Mouse (Mus musculus) midbrain, embryonic 16.5 days (tissue): ENCODE data around the gene Ltc4s. TPM values are rescaled to one million over a fixed set of nuclear protein-coding genes. Genes with fewer than 3 reads are reported as not detected.

Experiments
- ATAC-seq: fragments of 200-750 bp; cut with Nextera tagmentation; 2 replicates; pipeline ENCODE4 v1.8.0; 2017; ENCODE audit warnings: moderate TSS enrichment
- H3K27ac ChIP-seq: fragments of 300-500 bp; sonication (generic); 2 replicates; pipeline ENCODE4 v1.5.1; 2014; ENCODE audit warnings: mild to moderate bottlenecking, low read length, mixed read lengths
- H3K27me3 ChIP-seq: fragments of 300-500 bp; sonication (generic); 2 replicates; pipeline ENCODE4 v1.6.1; 2014; ENCODE audit warnings: low read depth, low read length, mixed read lengths; ENCODE audit not compliant: control insufficient read depth, insufficient read depth
- H3K36me3 ChIP-seq: fragments of 300-500 bp; sonication (generic); 2 replicates; pipeline ENCODE4 v1.6.1; 2014; ENCODE audit warnings: mild to moderate bottlenecking, low read length, moderate library complexity, mixed read lengths; ENCODE audit not compliant: control insufficient read depth, insufficient read depth
- H3K4me1 ChIP-seq: fragments of 300-500 bp; sonication (generic); 2 replicates; pipeline ENCODE4 v1.6.1; 2014; ENCODE audit warnings: mild to moderate bottlenecking, low read length, mixed read lengths; ENCODE audit not compliant: control insufficient read depth, insufficient read depth
- H3K4me2 ChIP-seq: fragments of 300-500 bp; sonication (generic); 2 replicates; pipeline ENCODE4 v1.6.1; 2014; ENCODE audit warnings: mild to moderate bottlenecking, low read length, mixed read lengths
- H3K4me3 ChIP-seq: fragments of 300-500 bp; sonication (generic); 2 replicates; pipeline ENCODE4 v1.5.1; 2014; ENCODE audit warnings: low read depth, mild to moderate bottlenecking, low read length, moderate library complexity, mixed read lengths
- H3K9ac ChIP-seq: fragments of 300-500 bp; sonication (generic); 2 replicates; pipeline ENCODE4 v1.6.1; 2014; ENCODE audit warnings: low read depth, low read length, mixed read lengths
- H3K9me3 ChIP-seq: fragments of 300-500 bp; sonication (generic); replicated peaks from 2 replicates; pipeline ENCODE4 v1.6.1; 2014; ENCODE audit warnings: mild to moderate bottlenecking, low read length, mixed read lengths; ENCODE audit not compliant: control insufficient read depth, poor library complexity, severe bottlenecking
- WGBS: fragments of 180-500 bp; shearing (Covaris S2); extraction: QIAGEN DNeasy Blood & Tissue Kit; methylation state at CpG from one replicate; pipeline ENCODE4 v1.1.7; 2014; 5-methylcytosine and 5-hydroxymethylcytosine counted together
- polyA plus RNA-seq: library from polyadenylated mRNA; unstranded; fragments of >200 nt; fragmentation: Nextera tagmentation; extraction: Ambion mirVana; gene quantifications from 2 replicates; pipeline ENCODE4 v1.2.1, GENCODE M21; 2015

Ltc4s gene
- polyA plus RNA-seq, 1 experiment from 2014 or later = 3.3 TPM

DNA sequence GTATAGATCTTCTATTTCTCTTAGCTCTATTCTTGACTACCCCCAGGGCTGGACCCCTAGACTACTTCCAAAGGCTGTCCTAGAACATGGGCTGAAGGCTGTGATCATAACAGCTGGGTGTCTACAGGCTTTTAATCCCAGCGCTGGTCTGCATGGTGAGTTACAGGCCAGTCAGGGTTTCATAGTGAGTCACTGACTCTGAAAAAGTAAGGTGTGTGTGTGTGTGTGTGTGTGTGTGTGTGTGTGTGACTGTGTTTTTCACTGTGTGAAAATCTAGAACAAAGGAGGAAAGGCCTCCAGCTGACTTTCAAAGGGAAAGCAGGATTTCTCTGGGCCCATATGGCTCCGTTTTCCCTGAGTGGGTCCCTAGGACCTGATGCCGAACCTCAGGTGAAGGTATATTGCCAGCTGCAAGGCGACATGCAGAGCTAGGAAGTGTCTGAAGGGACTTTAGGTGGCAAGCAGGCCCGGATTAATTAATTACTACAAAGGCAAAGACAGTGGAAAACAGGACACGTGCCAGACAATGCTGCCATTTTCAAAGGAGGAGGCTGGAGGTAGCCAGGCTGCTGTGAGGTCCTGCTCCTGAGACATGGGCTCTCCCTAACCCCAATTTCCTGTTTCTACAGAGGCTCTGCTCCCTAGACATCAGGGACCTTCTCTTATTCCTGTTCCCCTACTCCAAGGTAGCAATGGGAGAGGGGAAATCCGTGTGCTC is 15.7 kb downstream of the Ltc4s start:
- Histone ChIP-seq H3K4me3 (no peak overlapping the region), H3K4me2 (peak overlapping the region; percentile 99; the same call in 1 of the 2 replicates), H3K27me3 (no peaks in the 10 kb centered on the region), H3K36me3 (no peaks in the 10 kb centered on the region), H3K9ac (no peak overlapping the region; the same call in 1 of the 2 replicates), H3K9me3 (no peaks in the 10 kb centered on the region), H3K27ac (no peak overlapping the region), H3K4me1 (peaks cover 31% of the 10 kb centered on the region)
- ATAC-seq = no peak
- 49% methylated on average over 7 of the region's 7 CpGs for WGBS

DNA sequence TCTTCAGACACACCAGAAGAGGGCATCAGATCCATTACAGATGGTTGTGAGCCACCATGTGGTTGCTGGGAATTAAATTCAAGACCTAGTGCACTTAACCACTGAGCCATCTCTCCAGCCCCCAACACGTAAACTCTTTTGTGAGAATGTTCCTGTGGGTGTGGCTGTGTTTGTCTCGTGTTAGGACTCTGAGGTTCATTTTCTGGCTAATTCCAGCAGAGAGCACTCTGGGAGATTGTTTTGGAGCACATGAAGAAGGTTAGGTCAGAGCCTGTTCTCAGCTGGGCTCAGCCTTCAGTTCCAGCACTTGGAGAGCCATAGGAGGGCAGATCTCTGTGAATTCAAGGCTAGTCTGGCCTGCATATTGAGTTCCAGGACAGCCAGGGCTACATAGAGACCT is 18.6 kb downstream of the Ltc4s start:
- Histone ChIP-seq H3K36me3 (no peaks in the 10 kb centered on the region), H3K4me2 (no peak overlapping the region), H3K9ac (no peak overlapping the region), H3K27me3 (no peaks in the 10 kb centered on the region), H3K27ac (no peak overlapping the region), H3K4me3 (no peak overlapping the region), H3K4me1 (peaks cover 12% of the 10 kb centered on the region), H3K9me3 (no peaks in the 10 kb centered on the region)
- ATAC-seq = no peak
- WGBS = 44% methylated on average over 2 of the region's 2 CpGs

DNA sequence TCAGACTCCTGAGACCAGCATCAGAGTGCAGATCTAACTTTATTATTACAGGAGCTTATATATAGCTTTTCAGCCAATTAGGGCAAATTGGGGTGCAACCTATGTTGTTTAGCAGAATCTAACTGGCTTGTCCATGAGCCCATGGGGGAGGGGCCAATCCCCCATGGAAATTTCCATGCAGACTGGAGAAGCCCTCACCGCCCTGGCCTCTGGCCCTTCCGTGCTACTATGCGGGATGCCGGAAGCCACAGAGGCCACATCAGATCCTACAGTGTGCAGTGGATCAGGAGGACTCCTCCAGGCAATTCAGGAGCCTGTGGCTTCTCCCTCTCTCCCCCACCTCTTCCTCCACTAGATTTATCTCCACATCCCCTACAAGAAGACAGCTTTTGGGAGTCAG is 20.6 kb downstream of the Ltc4s start:
- WGBS = 74% methylated on average over 4 of the region's 4 CpGs
- no peak for ATAC-seq
- Histone ChIP-seq H3K4me1 (peaks cover 4% of the 10 kb centered on the region), H3K4me2 (no peak overlapping the region), H3K27ac (no peak overlapping the region), H3K36me3 (no peaks in the 10 kb centered on the region), H3K4me3 (no peak overlapping the region), H3K9me3 (no peaks in the 10 kb centered on the region), H3K27me3 (no peaks in the 10 kb centered on the region), H3K9ac (0 out of 2 replicates have a peak overlapping the region, but pooled peaks have one; percentile 21)

DNA sequence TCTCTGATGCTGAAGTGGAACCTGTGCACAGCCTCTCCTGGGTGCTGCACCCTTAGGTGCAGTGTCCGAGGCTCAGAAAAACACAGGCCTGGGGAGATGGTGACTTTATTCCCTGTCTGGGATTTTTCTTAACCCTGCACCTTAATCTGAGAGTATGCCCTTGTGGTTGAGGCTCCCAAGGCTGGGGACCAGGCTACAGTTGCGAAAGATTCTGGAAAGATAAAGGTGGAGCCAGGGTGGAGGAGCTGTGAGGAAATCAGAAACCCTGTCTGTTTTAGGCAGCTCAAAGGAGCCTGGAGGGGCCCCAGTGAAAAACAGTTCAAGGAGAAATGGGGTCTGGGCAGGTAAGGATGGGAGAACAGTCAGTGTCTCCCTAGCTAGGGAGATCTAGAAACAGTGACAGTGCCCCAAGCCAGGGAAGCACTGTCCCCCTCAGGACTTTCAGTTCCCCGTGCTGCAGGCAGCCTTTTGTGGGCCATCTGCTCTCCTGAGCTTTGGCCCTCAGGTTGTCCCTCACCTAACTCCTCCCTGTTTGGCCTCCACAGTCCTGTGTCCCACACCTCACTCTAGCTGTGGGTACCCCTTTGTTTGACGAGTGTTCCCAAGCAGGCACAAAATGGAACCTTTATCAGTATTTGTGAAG is 21.6 kb downstream of the Ltc4s start:
- Histone ChIP-seq H3K27me3 (no peaks in the 10 kb centered on the region), H3K4me1 (0 out of 2 replicates have a peak, but pooled peaks cover 2% of the 10 kb centered on the region), H3K36me3 (no peaks in the 10 kb centered on the region), H3K27ac (no peak overlapping the region), H3K4me3 (no peak overlapping the region), H3K9me3 (no peaks in the 10 kb centered on the region), H3K9ac (no peak overlapping the region), H3K4me2 (no peak overlapping the region)
- no peak for ATAC-seq
- WGBS = 76% methylated on average over 4 of the region's 4 CpGs

DNA sequence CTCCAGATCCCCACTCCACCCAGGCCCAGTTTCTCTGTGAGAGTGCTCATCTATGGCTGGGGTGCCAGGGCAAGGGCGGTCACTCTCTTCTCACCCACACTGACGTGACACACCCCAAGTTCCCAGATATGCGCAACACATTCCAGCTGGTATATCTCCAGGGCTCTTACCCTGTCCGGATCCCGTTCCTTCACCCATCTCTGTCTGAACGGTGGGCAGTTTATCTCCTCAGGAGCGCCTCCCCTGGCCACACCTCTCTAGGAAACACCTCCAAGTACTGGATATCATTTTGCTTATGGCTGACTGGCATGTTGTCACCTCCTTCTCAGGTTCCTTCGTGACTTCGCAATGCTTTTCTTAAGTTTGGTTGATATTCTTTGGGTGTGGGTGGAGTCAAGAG is 22.8 kb downstream of the Ltc4s start:
- no peaks in the 10 kb centered on the region for H3K27me3 ChIP-seq
- no peak overlapping the region for H3K9ac ChIP-seq
- WGBS = 27% methylated on average over 9 of the region's 9 CpGs
- ATAC-seq = no peak
- no peaks in the 10 kb centered on the region for H3K9me3 ChIP-seq
- H3K4me3 ChIP-seq = no peak overlapping the region
- peak overlapping the region; percentile 20; the same call in 1 of the 2 replicates for H3K4me2 ChIP-seq
- H3K27ac ChIP-seq = 0 out of 2 replicates have a peak overlapping the region, but pooled peaks have one; percentile 4
- H3K36me3 ChIP-seq = no peaks in the 10 kb centered on the region
- peaks cover 11% of the 10 kb centered on the region for H3K4me1 ChIP-seq

DNA sequence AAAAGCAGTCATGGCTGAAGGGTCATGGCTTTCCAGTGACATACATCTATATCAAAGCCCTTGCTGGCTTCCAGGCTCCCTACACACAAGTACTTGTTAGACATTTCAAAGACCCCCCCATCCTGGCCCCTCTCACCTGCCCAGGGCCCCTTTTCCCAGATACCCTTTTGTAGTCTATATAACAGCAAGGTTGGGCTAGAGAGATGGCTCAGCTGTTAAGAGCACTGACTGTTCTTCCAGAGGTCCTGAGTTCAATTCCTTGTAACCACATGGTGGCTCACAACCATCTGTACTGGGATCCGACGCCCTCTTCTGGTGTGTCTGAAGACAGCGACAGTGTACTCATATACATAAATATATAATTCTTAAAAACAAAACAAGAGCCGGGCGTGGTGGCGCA is 23.8 kb downstream of the Ltc4s start:
- Histone ChIP-seq H3K4me2 (no peak overlapping the region), H3K4me3 (no peak overlapping the region), H3K27me3 (no peaks in the 10 kb centered on the region), H3K36me3 (no peaks in the 10 kb centered on the region), H3K27ac (no peak overlapping the region), H3K9ac (no peak overlapping the region), H3K4me1 (peaks cover 11% of the 10 kb centered on the region), H3K9me3 (no peaks in the 10 kb centered on the region)
- WGBS = 95% methylated on average over 6 of the region's 6 CpGs
- no peak for ATAC-seq

DNA sequence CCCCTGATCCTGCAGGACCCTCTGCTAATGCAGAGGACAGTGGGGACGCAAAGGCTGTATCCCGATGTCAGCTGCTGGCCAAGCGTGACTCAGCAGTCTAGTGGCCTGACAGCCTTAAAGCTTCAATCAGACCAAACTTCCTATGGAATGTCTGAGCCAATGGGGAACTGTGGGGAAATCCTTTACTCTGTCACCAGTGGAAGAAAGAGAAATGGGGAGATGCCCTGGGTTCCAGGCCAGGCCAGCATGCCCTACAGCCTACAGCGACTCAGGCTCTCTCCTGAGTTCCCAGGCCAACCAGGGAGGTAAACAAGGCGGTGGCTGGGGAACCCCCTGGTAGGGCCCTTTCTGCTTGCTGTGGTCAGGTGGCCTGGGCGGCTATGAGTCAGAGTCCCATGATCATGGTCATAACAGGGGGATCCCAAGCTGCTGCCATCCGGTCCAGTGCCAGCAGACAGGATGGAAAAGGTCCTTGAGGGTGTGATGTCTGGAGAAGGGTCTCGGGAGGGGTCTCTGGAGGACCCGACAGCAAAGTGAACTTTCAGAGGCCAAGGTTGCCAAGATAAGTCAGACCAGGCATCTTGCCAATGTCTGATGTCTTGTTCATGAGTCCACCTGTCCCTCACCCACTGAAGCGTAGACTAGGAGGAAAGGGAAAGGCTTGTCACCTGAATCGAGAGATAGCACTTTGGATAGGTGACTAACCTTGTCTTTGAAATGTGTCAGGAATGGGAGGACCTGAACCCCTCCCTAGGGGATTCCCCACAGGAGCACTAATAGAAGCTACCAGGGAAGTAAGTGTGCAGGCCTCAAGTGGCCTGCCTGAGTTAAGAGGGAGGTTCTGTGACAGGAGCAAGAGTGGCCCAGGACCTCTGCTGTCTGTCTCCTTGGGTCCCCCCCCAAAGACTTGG is 25.3 kb downstream of the Ltc4s start:
- Histone ChIP-seq H3K27me3 (no peaks in the 10 kb centered on the region), H3K4me2 (no peak overlapping the region), H3K9ac (no peak overlapping the region), H3K4me1 (peaks cover 22% of the 10 kb centered on the region), H3K27ac (peak overlapping the region; percentile 36), H3K9me3 (no peaks in the 10 kb centered on the region), H3K4me3 (no peak overlapping the region), H3K36me3 (no peaks in the 10 kb centered on the region)
- ATAC-seq = no peak
- 63% methylated on average over 11 of the region's 11 CpGs for WGBS

DNA sequence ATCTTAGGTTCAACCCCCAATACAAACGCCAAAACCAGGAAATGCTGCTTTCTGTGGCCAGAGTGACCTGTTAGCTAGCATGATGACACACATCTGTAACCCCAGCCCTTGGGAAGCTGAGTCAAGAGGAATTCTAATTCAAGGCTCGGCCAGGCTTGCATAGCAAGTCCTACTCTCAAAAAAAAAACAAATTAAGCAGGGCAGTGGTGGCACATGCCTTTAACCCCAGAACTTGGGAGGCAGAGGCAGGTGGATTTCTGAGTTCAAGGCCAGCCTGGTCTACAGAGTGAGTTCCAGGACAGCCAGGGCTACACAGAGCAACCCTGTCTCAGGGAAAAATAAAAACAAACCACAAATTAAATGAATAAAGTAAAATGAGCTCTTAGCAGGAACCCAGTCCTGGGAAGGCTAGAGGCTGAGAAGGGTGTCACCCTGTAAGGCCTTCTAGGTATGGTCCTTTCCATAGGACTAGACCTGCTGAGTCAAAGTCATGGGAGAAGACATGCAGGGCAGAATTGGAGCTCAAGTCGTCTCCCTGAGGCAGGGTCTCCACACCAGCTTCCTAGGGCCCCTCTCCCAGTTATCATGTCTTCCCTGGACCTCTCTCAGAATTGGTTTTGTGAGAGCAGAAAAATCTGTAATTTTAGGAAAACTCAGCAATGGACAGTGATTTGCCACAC is 26.2 kb downstream of the Ltc4s start:
- no peak overlapping the region for H3K4me2 ChIP-seq
- no peaks in the 10 kb centered on the region for H3K9me3 ChIP-seq
- H3K27me3 ChIP-seq = no peaks in the 10 kb centered on the region
- peaks cover 2% of the 10 kb centered on the region for H3K36me3 ChIP-seq
- peaks cover 22% of the 10 kb centered on the region for H3K4me1 ChIP-seq
- no peak overlapping the region for H3K4me3 ChIP-seq
- no peak for ATAC-seq
- no peak overlapping the region for H3K9ac ChIP-seq
- 86% methylated on average over 3 of the region's 3 CpGs for WGBS
- H3K27ac ChIP-seq = no peak overlapping the region
